ENCODE assay signal across 12 mouse cellular contexts in genomic region chr2:72426776-72427175, GRCm38 (mm10). TPM values are rescaled to one million over a fixed set of nuclear protein-coding genes. Genes with fewer than 3 reads are reported as not detected.
DNase-seq lines count a peak whose midpoint lies in the region; ATAC-seq lines count a peak whose summit lies in the region.
"Had no signal": no experiment of that assay in that cellular context is flagged by ENCODE, and none has a peak within 500 bp of the region (broad histone marks: within the 10 kb centered on the region; RNA-seq: fewer than 3 reads in every experiment).

No protein-coding gene starts in this region.

- WGBS in forebrain, embryonic 16.5 days = 4% methylated on average over 8 of the region's 8 CpGs
- 12% methylated on average over 8 of the region's 8 CpGs for WGBS in limb, embryonic 12.5 days
- WGBS in kidney, embryonic 16.5 days = 26% methylated on average over 8 of the region's 8 CpGs

- peaks cover 4% of the 10 kb centered on the region; the same call in 1 of the 2 replicates for H3K27me3 ChIP-seq in forebrain, embryonic 16.5 days (replicated peaks; ENCODE audit: control insufficient read depth, insufficient read depth, low read length)
- H3K27me3 ChIP-seq in limb, embryonic 12.5 days = no peaks in the 10 kb centered on the region
- H3K27me3 ChIP-seq in kidney, embryonic 16.5 days (ENCODE audit: insufficient read depth, low read length) = no peaks in the 10 kb centered on the region

- no peaks in the 10 kb centered on the region for H3K9me3 ChIP-seq in forebrain, embryonic 16.5 days (ENCODE audit: control insufficient read depth, low read length)
- H3K9me3 ChIP-seq in limb, embryonic 12.5 days = no peaks in the 10 kb centered on the region
- H3K9me3 ChIP-seq in kidney, embryonic 16.5 days (ENCODE audit: low read length) = no peaks in the 10 kb centered on the region

- peak overlapping the region; percentile 6; the same call in 1 of the 2 replicates for H3K4me3 ChIP-seq in forebrain, embryonic 16.5 days (replicated peaks; ENCODE audit: low read length)
- no peak overlapping the region for H3K4me3 ChIP-seq in limb, embryonic 12.5 days (replicated peaks)
- no peak overlapping the region for H3K4me3 ChIP-seq in kidney, embryonic 16.5 days (ENCODE audit: low read length)

- no peaks in the 10 kb centered on the region for H3K36me3 ChIP-seq in forebrain, embryonic 16.5 days (ENCODE audit: control insufficient read depth, insufficient read depth)
- no peaks in the 10 kb centered on the region for H3K36me3 ChIP-seq in limb, embryonic 12.5 days
- no peaks in the 10 kb centered on the region for H3K36me3 ChIP-seq in kidney, embryonic 16.5 days (ENCODE audit: insufficient read depth, low read length)

- ATAC-seq in forebrain, embryonic 16.5 days = peak; percentile 96
- no peak for ATAC-seq in limb, embryonic 12.5 days (ENCODE audit: insufficient number of reproducible peaks, insufficient read depth, low FRiP score, low TSS enrichment, low read depth)
- ATAC-seq in kidney, embryonic 16.5 days (ENCODE audit: low FRiP score, low TSS enrichment) = no peak
- ATAC-seq: CD4-positive, CD25-positive, alpha-beta regulatory T cell, adult 4 months had no signal

- H3K27ac ChIP-seq in forebrain, embryonic 16.5 days (ENCODE audit: low read length) = peak overlapping the region; percentile 71
- no peak overlapping the region for H3K27ac ChIP-seq in limb, embryonic 12.5 days
- no peak overlapping the region for H3K27ac ChIP-seq in kidney, embryonic 16.5 days (ENCODE audit: low read length)

- DNase-seq in left cerebral cortex, adult 9 months (ENCODE audit: low spot score in 2 of 2) = peak; percentile 7 to 13
- no peak for DNase-seq in left cerebral cortex, adult 11 months (ENCODE audit: low spot score)
- DNase-seq in retina, postnatal 1 day = peak; percentile 82
- no peak for DNase-seq in urinary bladder, postnatal 25 days (ENCODE audit: low spot score)
- no peak for DNase-seq in thymus, postnatal 25 days
- DNase-seq: cerebellum, adult 9-11 months; kidney, adult 18-20 months; lung, postnatal 4 days had no signal

- H3K4me1 ChIP-seq in forebrain, embryonic 16.5 days (replicated peaks; ENCODE audit: control insufficient read depth, insufficient read depth, low read length) = peaks cover 30% of the 10 kb centered on the region
- H3K4me1 ChIP-seq in limb, embryonic 12.5 days (replicated peaks) = peaks cover 16% of the 10 kb centered on the region
- H3K4me1 ChIP-seq in kidney, embryonic 16.5 days (ENCODE audit: insufficient read depth, low read length) = peaks cover 3% of the 10 kb centered on the region; the same call in 1 of the 2 replicates

- peak overlapping the region; percentile 43 for H3K4me2 ChIP-seq in forebrain, embryonic 16.5 days (ENCODE audit: low read length)
- peak overlapping the region; percentile 3; the same call in 1 of the 2 replicates for H3K4me2 ChIP-seq in limb, embryonic 12.5 days
- H3K4me2 ChIP-seq in kidney, embryonic 16.5 days (replicated peaks; ENCODE audit: low read depth, low read length) = no peak overlapping the region

- no peak overlapping the region for H3K9ac ChIP-seq in forebrain, embryonic 16.5 days (replicated peaks; ENCODE audit: low read depth, low read length)
- H3K9ac ChIP-seq in limb, embryonic 12.5 days (replicated peaks) = no peak overlapping the region
- no peak overlapping the region for H3K9ac ChIP-seq in kidney, embryonic 16.5 days (replicated peaks; ENCODE audit: low read length)

RNA-seq across cellular contexts. Expression of gene Cdca7, which starts 49.2 kb away (rescaled TPM):
- 98.8 and 109 TPM in 2 replicates for polyA plus RNA-seq in forebrain, embryonic 16.5 days (2015; fragmentation: Nextera tagmentation; extraction: Ambion mirVana)
- polyA plus RNA-seq in limb, embryonic 12.5 days (2016; fragmentation: Nextera tagmentation; extraction: Ambion mirVana) = 242 and 246 TPM in 2 replicates
- 159 and 165 TPM in 2 replicates for polyA plus RNA-seq in kidney, embryonic 16.5 days (2015; fragmentation: Nextera tagmentation; extraction: Ambion mirVana)

Comparison
In these comparisons a context has a peak if more than half of its experiments do, and no peak if none do; other contexts are left out.
1. DNase-seq: peak in left cerebral cortex, adult 9 months (2 of 2) and retina, postnatal 1 day (single experiment); none in left cerebral cortex, adult 11 months (single experiment), urinary bladder, postnatal 25 days (single experiment) and thymus, postnatal 25 days (single experiment).